ENCODE assay signal across 12 mouse cellular contexts in genomic region chr5:151299576-151299975, GRCm38 (mm10).
DNase-seq lines count a peak whose midpoint lies in the region; ATAC-seq and TF ChIP-seq lines count a peak whose summit lies in the region.
"Had no signal": no experiment of that assay in that cellular context is flagged by ENCODE, and none has a peak within 500 bp of the region (broad histone marks: within the 10 kb centered on the region; RNA-seq: fewer than 3 reads in every experiment).

No protein-coding gene starts in this region.

- DNase-seq in heart, adult 18-20 months = peak; percentile 6 to 22
- no peak for DNase-seq in heart, embryonic 10.5 days (ENCODE audit: low spot score)
- DNase-seq in stomach, postnatal 0 days (ENCODE audit: low spot score) = no peak
- peak; percentile 68 for DNase-seq in kidney, postnatal 10 days
- DNase-seq in lung, postnatal 4 days = peak; percentile 25 to 28
- no peak for DNase-seq in forebrain, embryonic 14.5 days (ENCODE audit: low spot score)
- DNase-seq in retina, embryonic 14.5 days (ENCODE audit: low spot score) = no peak
- DNase-seq: cerebellum, adult 11-12 months had no signal

- H3K4me3 ChIP-seq in heart, embryonic 10.5 days = no peak overlapping the region
- no peak overlapping the region for H3K4me3 ChIP-seq in stomach, embryonic 16.5 days (replicated peaks; ENCODE audit: low read length)
- H3K4me3 ChIP-seq in stomach, postnatal 0 days (ENCODE audit: low read depth, low read length) = no peak overlapping the region
- no peak overlapping the region for H3K4me3 ChIP-seq in forebrain, embryonic 14.5 days (ENCODE audit: low read depth, low read length)
- H3K4me3 ChIP-seq: heart, adult 2 months; limb, embryonic 10.5 days; liver, embryonic 15.5 days had no signal

- no peak for TF ChIP-seq CTCF in stomach, postnatal 0 days (IDR thresholded peaks at IDR 0.05; ENCODE audit: low read depth)

- H3K9me3 ChIP-seq in heart, embryonic 10.5 days = no peaks in the 10 kb centered on the region
- H3K9me3 ChIP-seq in stomach, embryonic 16.5 days (replicated peaks; ENCODE audit: control insufficient read depth, low read length) = 0 out of 2 replicates have a peak, but pooled peaks cover 4% of the 10 kb centered on the region
- no peaks in the 10 kb centered on the region for H3K9me3 ChIP-seq in stomach, postnatal 0 days (ENCODE audit: control insufficient read depth, low read length)
- no peaks in the 10 kb centered on the region for H3K9me3 ChIP-seq in forebrain, embryonic 14.5 days (replicated peaks; ENCODE audit: control insufficient read depth, low read length)
- H3K9me3 ChIP-seq: limb, embryonic 10.5 days; liver, embryonic 15.5 days had no signal

- ATAC-seq in stomach, embryonic 16.5 days (ENCODE audit: insufficient read depth, low FRiP score) = no peak
- no peak for ATAC-seq in stomach, postnatal 0 days (ENCODE audit: low FRiP score, low TSS enrichment)
- ATAC-seq in forebrain, embryonic 14.5 days = no peak

- H3K4me2 ChIP-seq in stomach, embryonic 16.5 days (ENCODE audit: low read depth, low read length) = no peak overlapping the region
- H3K4me2 ChIP-seq in stomach, postnatal 0 days (replicated peaks; ENCODE audit: low read depth) = no peak overlapping the region
- H3K4me2 ChIP-seq in forebrain, embryonic 14.5 days (ENCODE audit: low read length) = no peak overlapping the region
- H3K4me2 ChIP-seq: liver, embryonic 15.5 days had no signal

- no peaks in the 10 kb centered on the region; the same call in 1 of the 2 replicates for H3K4me1 ChIP-seq in heart, embryonic 10.5 days
- no peaks in the 10 kb centered on the region; the same call in 1 of the 2 replicates for H3K4me1 ChIP-seq in stomach, embryonic 16.5 days (ENCODE audit: control insufficient read depth, insufficient read depth, low read length)
- no peaks in the 10 kb centered on the region for H3K4me1 ChIP-seq in stomach, postnatal 0 days (replicated peaks; ENCODE audit: control insufficient read depth, insufficient read depth)
- H3K4me1 ChIP-seq in forebrain, embryonic 14.5 days (ENCODE audit: control insufficient read depth, insufficient read depth, low read length) = no peaks in the 10 kb centered on the region
- H3K4me1 ChIP-seq: limb, embryonic 10.5 days; liver, embryonic 15.5 days had no signal

- no peaks in the 10 kb centered on the region for H3K27me3 ChIP-seq in heart, embryonic 10.5 days (ENCODE audit: insufficient read depth, poor library complexity, severe bottlenecking)
- no peaks in the 10 kb centered on the region for H3K27me3 ChIP-seq in stomach, embryonic 16.5 days (ENCODE audit: control insufficient read depth, insufficient read depth, low read length)
- H3K27me3 ChIP-seq in stomach, postnatal 0 days (ENCODE audit: control insufficient read depth, insufficient read depth, low read length) = no peaks in the 10 kb centered on the region
- no peaks in the 10 kb centered on the region for H3K27me3 ChIP-seq in forebrain, embryonic 14.5 days (replicated peaks; ENCODE audit: control insufficient read depth, insufficient read depth, low read length)
- H3K27me3 ChIP-seq: liver, embryonic 15.5 days had no signal

- no peaks in the 10 kb centered on the region for H3K36me3 ChIP-seq in heart, embryonic 10.5 days
- H3K36me3 ChIP-seq in stomach, embryonic 16.5 days (ENCODE audit: control insufficient read depth, insufficient read depth, low read length) = no peaks in the 10 kb centered on the region
- H3K36me3 ChIP-seq in stomach, postnatal 0 days (ENCODE audit: control insufficient read depth, insufficient read depth, low read length) = no peaks in the 10 kb centered on the region
- no peaks in the 10 kb centered on the region for H3K36me3 ChIP-seq in forebrain, embryonic 14.5 days (ENCODE audit: control insufficient read depth, insufficient read depth, low read length)
- H3K36me3 ChIP-seq: limb, embryonic 10.5 days; liver, embryonic 15.5 days had no signal

- H3K9ac ChIP-seq in stomach, embryonic 16.5 days (ENCODE audit: low read length) = no peak overlapping the region
- no peak overlapping the region for H3K9ac ChIP-seq in stomach, postnatal 0 days (ENCODE audit: low read length)
- H3K9ac ChIP-seq in forebrain, embryonic 14.5 days (ENCODE audit: low read length) = no peak overlapping the region
- H3K9ac ChIP-seq: liver, embryonic 15.5 days had no signal

- 88% methylated on average over 7 of the region's 7 CpGs for WGBS in heart, embryonic 10.5 days
- 73% methylated on average over 7 of the region's 7 CpGs for WGBS in stomach, embryonic 16.5 days
- WGBS in stomach, postnatal 0 days = 64% methylated on average over 7 of the region's 7 CpGs
- WGBS in forebrain, embryonic 14.5 days = 97% methylated on average over 7 of the region's 7 CpGs

- TF ChIP-seq EP300 in stomach, postnatal 0 days (optimal IDR thresholded peaks at IDR 0.05) = no peak

- H3K27ac ChIP-seq in heart, embryonic 10.5 days = no peak overlapping the region
- peak overlapping the region; percentile 13; the same call in 1 of the 2 replicates for H3K27ac ChIP-seq in stomach, embryonic 16.5 days (ENCODE audit: low read length)
- no peak overlapping the region for H3K27ac ChIP-seq in stomach, postnatal 0 days (replicated peaks)
- no peak overlapping the region for H3K27ac ChIP-seq in forebrain, embryonic 14.5 days (ENCODE audit: low read depth, low read length)
- H3K27ac ChIP-seq: heart, adult 2 months; limb, embryonic 10.5 days; liver, embryonic 15.5 days had no signal

Comparison
In these comparisons a context has a peak if more than half of its experiments do, and no peak if none do; other contexts are left out.
1. DNase-seq: peak in heart, adult 18-20 months (2 of 2), kidney, postnatal 10 days (single experiment) and lung, postnatal 4 days (2 of 2); none in heart, embryonic 10.5 days (single experiment), stomach, postnatal 0 days (single experiment), forebrain, embryonic 14.5 days (single experiment) and retina, embryonic 14.5 days (single experiment).